Mouse (Mus musculus) CH12.LX (cell line): ENCODE results near the gene B4galt2.

Source experiments
- CHD1 ChIP-seq: IDR thresholded peaks from 2 replicates; pipeline ENCODE4 v1.6.1; 2012; ENCODE audit warnings: low read depth, low read length, improper control_type of control experiment, inconsistent platforms
- CTCF ChIP-seq, 2 experiments: IDR thresholded peaks in 1 of 2; conservative IDR thresholded peaks in 1 of 2; 2 replicates each; pipeline ENCODE4 v1.5.1; 2011 to 2012; ENCODE audit warnings: low read depth in 2 of 2, low read length in 2 of 2, improper control_type of control experiment in 1 of 2, inconsistent platforms in 1 of 2, mild to moderate bottlenecking in 1 of 2, moderate library complexity in 1 of 2
- E2F4 ChIP-seq: IDR thresholded peaks from 2 replicates; pipeline ENCODE4 v1.6.1; 2011; ENCODE audit warnings: low read depth, low read length, improper control_type of control experiment; ENCODE audit not compliant: insufficient replicate concordance
- EP300 ChIP-seq: IDR thresholded peaks from 2 replicates; pipeline ENCODE4 v1.6.1; 2011; ENCODE audit warnings: low read length, improper control_type of control experiment
- MAZ ChIP-seq: IDR thresholded peaks from 2 replicates; pipeline ENCODE4 v1.6.1; 2012; ENCODE audit warnings: low read depth, mild to moderate bottlenecking, inconsistent platforms, low read length, improper control_type of control experiment, moderate library complexity
- NELFE ChIP-seq: IDR thresholded peaks from 2 replicates; pipeline ENCODE4 v1.6.1; 2011; ENCODE audit warnings: low read depth, low read length, improper control_type of control experiment
- POLR2A ChIP-seq: IDR thresholded peaks from 2 replicates; pipeline ENCODE4 v1.6.1; 2011; ENCODE audit warnings: low read depth, mild to moderate bottlenecking, improper control_type of control experiment, low read length
- TCF12 ChIP-seq: IDR thresholded peaks from 2 replicates; pipeline ENCODE4 v1.6.1; 2014; ENCODE audit warnings: low read depth, mild to moderate bottlenecking, inconsistent platforms, low read length, improper control_type of control experiment
- UBTF ChIP-seq: IDR thresholded peaks from 2 replicates; pipeline ENCODE4 v1.6.1; 2012; ENCODE audit warnings: low read depth, mild to moderate bottlenecking, inconsistent platforms, low read length, improper control_type of control experiment, moderate library complexity
- ZMIZ1 ChIP-seq: IDR thresholded peaks from 2 replicates; pipeline ENCODE4 v1.6.1; 2012; ENCODE audit warnings: low read depth, mild to moderate bottlenecking, inconsistent platforms, low read length, improper control_type of control experiment

GRCm38 (mm10) chr4:117860570-117860969, 22.7 kb downstream of the B4galt2 start:
- TF ChIP-seq E2F4 (no peak), CTCF (conservative IDR thresholded peaks at IDR 0.05 in 1 of 2, IDR thresholded peaks at IDR 0.05 in 1 of 2; ENCODE audit: low read depth in 2 of 2, low read length in 2 of 2) (no peak), POLR2A (no peak), ZMIZ1 (no peak), EP300 (no peak), TCF12 (no peak), UBTF (no peak), NELFE (no peak), CHD1 (no peak), MAZ (no peak)
